Mouse (Mus musculus) natural killer cell, adult 2 months (primary cell): ENCODE measurements at regions not wholly inside any gene's neighbourhood (a gene's known extent, or its start where the extent isn't known, plus 50 kb on each side); places are given as distances from the start of the nearest gene placed in this dataset.

Experiments used
- DNase-seq, 2 experiments: peaks; one replicate each; pipeline ENCODE4 v3.0.0; 2022; ENCODE audit warnings: low spot score in 2 of 2

GRCm38 (mm10) chr15:32082109-32082508 is 95.0 kb upstream of the Tas2r119 start:
- no peak for DNase-seq

GRCm38 (mm10) chr15:32093889-32094288 is 83.2 kb upstream of the Tas2r119 start:
- DNase-seq = no peak

- no peak for DNase-seq
Measured at GRCm38 (mm10) chr15:32095554-32095953, 81.5 kb upstream of the Tas2r119 start.

GRCm38 (mm10) chr15:32110659-32111058 is 66.4 kb upstream of the Tas2r119 start:
- no peak for DNase-seq
